Mouse (Mus musculus): Measurements from ENCODE around the gene C5ar2.
A peak's percentile ranks its signal among the peaks of the same experiment; 100 is the strongest.

The C5ar2 gene

GRCm38 (mm10) chr7:16197166-16197565 lies 46.8 kb downstream of the C5ar2 start:
- DNase-seq, result no peak

- no peak for DNase-seq
Observed at GRCm38 (mm10) chr7:16196616-16197015, 47.3 kb downstream of the C5ar2 start.

- DNase-seq, result no peak
Observed at GRCm38 (mm10) chr7:16193702-16194101, 50.3 kb downstream of the C5ar2 start.

- peak; percentile 88 to 90 for DNase-seq
Observed at GRCm38 (mm10) chr7:16192315-16192714, 51.6 kb downstream of the C5ar2 start.

- no peak for DNase-seq
Observed at GRCm38 (mm10) chr7:16187494-16187893, 56.5 kb downstream of the C5ar2 start.

Data from cerebellum, postnatal 25 days (tissue).